Mouse (Mus musculus) megakaryocyte, adult 5-6 weeks (primary cell): Measurements from ENCODE around the gene Olfr417. TPM values are rescaled to one million over a fixed set of nuclear protein-coding genes. Genes with fewer than 3 reads are reported as not detected.
A peak's percentile ranks its signal among the peaks of the same experiment; 100 is the strongest.

ENCODE experiments used
- ATAC-seq: 2 replicates; pipeline ENCODE4 v1.8.0; 2016; ENCODE audit warnings: mild to moderate bottlenecking, inconsistent platforms; ENCODE audit not compliant: poor library complexity, severe bottlenecking
- total RNA-seq, 2 experiments: library from RNA; stranded (forward) in 1 of 2; stranded (reverse) in 1 of 2; fragments of 153-499, 151-499 nt in 1 of 2; fragments of 221-1000, 200-1000 nt in 1 of 2; gene quantifications; 2 replicates each; pipeline versions ENCODE4 v1.2.3 to v1.2.4; 2015 to 2017

Olfr417 gene
- not detected in 2 replicates for total RNA-seq (2015)
- total RNA-seq (2017): 0.04 TPM in 1 of 2 replicates, not detected in the other

GRCm38 (mm10) chr1:174364882-174365451 lies at the start of gene Olfr417:
Gene Olfr417, plus strand, starts transcription at chr1:174365122.
- ATAC-seq: no peak

GRCm38 (mm10) chr1:174317308-174317707 lies 47.6 kb upstream of the Olfr417 start:
- ATAC-seq: peak; percentile 36; the same call in 1 of the 2 replicates

GRCm38 (mm10) chr1:174330218-174330617 lies 34.7 kb upstream of the Olfr417 start, which contains the start of gene Mptx1:
Gene Mptx1, plus strand, starts transcription at chr1:174330518.
- ATAC-seq: no peak

GRCm38 (mm10) chr1:174353636-174354035 lies 11.3 kb upstream of the Olfr417 start:
- ATAC-seq: peak; percentile 58; the same call in 1 of the 2 replicates

GRCm38 (mm10) chr1:174354640-174355039 lies 10.3 kb upstream of the Olfr417 start:
- ATAC-seq: peak; percentile 71

- no peak for ATAC-seq
Measured at GRCm38 (mm10) chr1:174373799-174374198, 8.9 kb downstream of the Olfr417 start.

GRCm38 (mm10) chr1:174390746-174391145 lies 25.8 kb downstream of the Olfr417 start, which contains the start of gene Olfr248:
Gene Olfr248, plus strand, starts transcription at chr1:174391046.
- ATAC-seq: no peak

GRCm38 (mm10) chr1:174422959-174423358 lies 58.0 kb downstream of the Olfr417 start:
- no peak for ATAC-seq

GRCm38 (mm10) chr1:174423764-174424163 lies 58.8 kb downstream of the Olfr417 start, which contains the start of gene Olfr414:
Gene Olfr414, plus strand, starts transcription at chr1:174424064.
- ATAC-seq: no peak

Other genes with a start within 250 kb of the Olfr417 start
- not detected in 2 replicates for gene Olfr231, start 244.0 kb upstream of the Olfr417 start, total RNA-seq (2015)
- gene Olfr231, start 244.0 kb upstream of the Olfr417 start, total RNA-seq (2017): not detected in 2 replicates
- gene Olfr424, start 233.6 kb upstream of the Olfr417 start, total RNA-seq (2015): not detected in 2 replicates
- not detected in 2 replicates for gene Olfr424, start 233.6 kb upstream of the Olfr417 start, total RNA-seq (2017)
- not detected in 2 replicates for gene Olfr420, start 209.5 kb upstream of the Olfr417 start, total RNA-seq (2015)
- gene Olfr420, start 209.5 kb upstream of the Olfr417 start, total RNA-seq (2017): not detected in 2 replicates
- 1.1 and 1.3 TPM in 2 replicates for gene Spta1, start 192.3 kb upstream of the Olfr417 start, total RNA-seq (2015)
- 2.7 and 5.9 TPM in 2 replicates for gene Spta1, start 192.3 kb upstream of the Olfr417 start, total RNA-seq (2017)
- gene Olfr419, start 113.1 kb upstream of the Olfr417 start, total RNA-seq (2015): not detected in 2 replicates
- gene Olfr419, start 113.1 kb upstream of the Olfr417 start, total RNA-seq (2017): not detected in 2 replicates
- not detected in 2 replicates for gene Mptx1, start 34.6 kb upstream of the Olfr417 start, total RNA-seq (2015)
- not detected in 2 replicates for gene Mptx1, start 34.6 kb upstream of the Olfr417 start, total RNA-seq (2017)
- gene Olfr248, start 25.9 kb downstream of the Olfr417 start, total RNA-seq (2015): not detected in 2 replicates
- not detected in 2 replicates for gene Olfr248, start 25.9 kb downstream of the Olfr417 start, total RNA-seq (2017)
- not detected in 2 replicates for gene Olfr414, start 58.9 kb downstream of the Olfr417 start, total RNA-seq (2015)
- not detected in 2 replicates for gene Olfr414, start 58.9 kb downstream of the Olfr417 start, total RNA-seq (2017)
- not detected in 2 replicates for gene Olfr220, start 77.0 kb downstream of the Olfr417 start, total RNA-seq (2015)
- not detected in 2 replicates for gene Olfr220, start 77.0 kb downstream of the Olfr417 start, total RNA-seq (2017)
- not detected in 2 replicates for gene Fmn2, start 136.7 kb downstream of the Olfr417 start, total RNA-seq (2015)
- gene Fmn2, start 136.7 kb downstream of the Olfr417 start, total RNA-seq (2017): not detected in 2 replicates